1 mouse cellular context compared by ENCODE assay signal in the genomic region with DNA sequence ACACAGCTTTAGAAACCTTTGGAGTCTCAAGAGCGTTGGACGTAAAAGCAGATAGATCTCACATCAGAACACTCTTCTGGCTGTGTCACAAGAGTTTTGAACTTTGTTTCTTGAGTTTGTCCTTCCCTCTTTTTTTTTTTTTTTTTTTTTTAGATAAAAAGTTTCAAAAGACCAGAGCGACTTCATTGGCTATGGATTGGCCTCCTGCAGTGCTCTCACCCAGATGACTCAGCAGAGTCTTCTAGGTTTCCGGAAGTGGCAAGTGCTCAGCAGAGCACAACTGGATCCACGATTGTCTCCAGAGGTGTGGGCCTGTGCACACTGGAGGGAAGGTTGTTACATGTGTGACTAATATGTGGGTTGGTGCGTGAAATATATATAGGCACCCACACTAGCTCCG.
TF ChIP-seq lines count a peak whose summit lies in the region.

No protein-coding gene starts in this region.

TF ChIP-seq in MEL, 35 proteins besides CTCF, POLR2A, EP300 and RAD21:
- TF ChIP-seq ZNF384 (IDR thresholded peaks at IDR 0.05; ENCODE audit: low read depth, low read length) (peak; percentile 43; the same call in 1 of the 2 replicates), MAZ (IDR thresholded peaks at IDR 0.05; ENCODE audit: low read depth, low read length) (no peak)
